Mouse (Mus musculus): ENCODE measurements around the gene Dennd4a. TPM values are rescaled to one million over a fixed set of nuclear protein-coding genes. Genes with fewer than 3 reads are reported as not detected.

The Dennd4a gene
- polyA plus RNA-seq, 1 experiment from 2014 or later, result 10.0 TPM

GRCm38 (mm10) chr9:64931751-64932610 lies 120.8 kb downstream of the Dennd4a start:
- ATAC-seq (ENCODE audit: insufficient number of reproducible peaks, insufficient read depth, low FRiP score, low TSS enrichment), result no peak
- H3K9ac ChIP-seq, result no peak overlapping the region
- H3K4me1 ChIP-seq, result no peaks in the 10 kb centered on the region
- H3K27me3 ChIP-seq, result no peaks in the 10 kb centered on the region
- 73% methylated on average over 7 of the region's 7 CpGs for WGBS
- H3K36me3 ChIP-seq, result no peaks in the 10 kb centered on the region
- H3K27ac ChIP-seq, result no peak overlapping the region
- H3K4me3 ChIP-seq, result no peak overlapping the region
- no peak overlapping the region for H3K4me2 ChIP-seq (replicated peaks)
- no peaks in the 10 kb centered on the region for H3K9me3 ChIP-seq

- Histone ChIP-seq H3K36me3 (no peaks in the 10 kb centered on the region), H3K4me1 (no peaks in the 10 kb centered on the region), H3K9ac (no peak overlapping the region), H3K4me2 (replicated peaks) (0 out of 2 replicates have a peak overlapping the region, but pooled peaks have one; percentile 19), H3K27me3 (no peaks in the 10 kb centered on the region), H3K4me3 (no peak overlapping the region), H3K9me3 (no peaks in the 10 kb centered on the region), H3K27ac (no peak overlapping the region)
- no peak for ATAC-seq (ENCODE audit: insufficient number of reproducible peaks, insufficient read depth, low FRiP score, low TSS enrichment)
- WGBS, result 55% methylated on average over 15 of the region's 15 CpGs
These were observed 123.0 kb downstream of the Dennd4a start for GRCm38 (mm10) chr9:64934015-64934754.

GRCm38 (mm10) chr9:64936508-64936907 lies 125.4 kb downstream of the Dennd4a start:
- Histone ChIP-seq H3K27ac (no peak overlapping the region), H3K9me3 (no peaks in the 10 kb centered on the region), H3K4me1 (no peaks in the 10 kb centered on the region; the same call in 1 of the 2 replicates), H3K27me3 (no peaks in the 10 kb centered on the region), H3K4me2 (replicated peaks) (no peak overlapping the region), H3K4me3 (no peak overlapping the region), H3K36me3 (no peaks in the 10 kb centered on the region), H3K9ac (no peak overlapping the region)
- ATAC-seq (ENCODE audit: insufficient number of reproducible peaks, insufficient read depth, low FRiP score, low TSS enrichment), result no peak
- 7% methylated on average over 6 of the region's 6 CpGs for WGBS

- ATAC-seq (ENCODE audit: insufficient number of reproducible peaks, insufficient read depth, low FRiP score, low TSS enrichment), result no peak
- H3K4me2 ChIP-seq (replicated peaks), result no peak overlapping the region
- WGBS, result 61% methylated on average over 5 of the region's 5 CpGs
- H3K9me3 ChIP-seq, result no peaks in the 10 kb centered on the region
- H3K27me3 ChIP-seq, result no peaks in the 10 kb centered on the region
- no peaks in the 10 kb centered on the region; the same call in 1 of the 2 replicates for H3K4me1 ChIP-seq
- H3K27ac ChIP-seq, result no peak overlapping the region
- H3K9ac ChIP-seq, result no peak overlapping the region
- H3K4me3 ChIP-seq, result no peak overlapping the region
- no peaks in the 10 kb centered on the region for H3K36me3 ChIP-seq
These were observed 126.4 kb downstream of the Dennd4a start for GRCm38 (mm10) chr9:64937491-64937890.

GRCm38 (mm10) chr9:64938535-64938934 lies 127.4 kb downstream of the Dennd4a start:
- 84% methylated on average over 5 of the region's 5 CpGs for WGBS
- H3K9me3 ChIP-seq, result no peaks in the 10 kb centered on the region
- no peak for ATAC-seq (ENCODE audit: insufficient number of reproducible peaks, insufficient read depth, low FRiP score, low TSS enrichment)
- no peak overlapping the region for H3K4me2 ChIP-seq (replicated peaks)
- H3K4me1 ChIP-seq, result no peaks in the 10 kb centered on the region; the same call in 1 of the 2 replicates
- H3K4me3 ChIP-seq, result no peak overlapping the region
- H3K27me3 ChIP-seq, result peaks cover 7% of the 10 kb centered on the region; the same call in 1 of the 2 replicates
- H3K27ac ChIP-seq, result no peak overlapping the region
- no peak overlapping the region for H3K9ac ChIP-seq
- no peaks in the 10 kb centered on the region for H3K36me3 ChIP-seq

- ATAC-seq (ENCODE audit: insufficient number of reproducible peaks, insufficient read depth, low FRiP score, low TSS enrichment), result no peak
- Histone ChIP-seq H3K27ac (no peak overlapping the region), H3K36me3 (no peaks in the 10 kb centered on the region), H3K4me3 (no peak overlapping the region), H3K4me2 (replicated peaks) (no peak overlapping the region), H3K4me1 (no peaks in the 10 kb centered on the region; the same call in 1 of the 2 replicates), H3K9me3 (no peaks in the 10 kb centered on the region), H3K9ac (no peak overlapping the region), H3K27me3 (peaks cover 9% of the 10 kb centered on the region; the same call in 1 of the 2 replicates)
- 58% methylated on average over 4 of the region's 4 CpGs for WGBS
These were observed 128.1 kb downstream of the Dennd4a start for GRCm38 (mm10) chr9:64939281-64939680.

- Histone ChIP-seq H3K4me3 (no peak overlapping the region), H3K9me3 (no peaks in the 10 kb centered on the region), H3K4me1 (no peaks in the 10 kb centered on the region; the same call in 1 of the 2 replicates), H3K27me3 (peaks cover 12% of the 10 kb centered on the region; the same call in 1 of the 2 replicates), H3K36me3 (no peaks in the 10 kb centered on the region), H3K27ac (no peak overlapping the region), H3K4me2 (replicated peaks) (no peak overlapping the region), H3K9ac (no peak overlapping the region)
- no peak for ATAC-seq (ENCODE audit: insufficient number of reproducible peaks, insufficient read depth, low FRiP score, low TSS enrichment)
- WGBS, result 88% methylated on average over 2 of the region's 2 CpGs
These were observed 128.7 kb downstream of the Dennd4a start for GRCm38 (mm10) chr9:64939790-64940189.

- no peak for ATAC-seq (ENCODE audit: insufficient number of reproducible peaks, insufficient read depth, low FRiP score, low TSS enrichment)
- no peak overlapping the region for H3K4me2 ChIP-seq (replicated peaks)
- H3K4me1 ChIP-seq, result no peaks in the 10 kb centered on the region; the same call in 1 of the 2 replicates
- H3K27ac ChIP-seq, result no peak overlapping the region; the same call in 1 of the 2 replicates
- WGBS, result 65% methylated on average over 11 of the region's 11 CpGs
- H3K9me3 ChIP-seq, result no peaks in the 10 kb centered on the region
- no peaks in the 10 kb centered on the region for H3K36me3 ChIP-seq
- peaks cover 12% of the 10 kb centered on the region; the same call in 1 of the 2 replicates for H3K27me3 ChIP-seq
- H3K9ac ChIP-seq, result no peak overlapping the region
- no peak overlapping the region for H3K4me3 ChIP-seq
These were observed 129.7 kb downstream of the Dennd4a start for GRCm38 (mm10) chr9:64940731-64941346.

- H3K4me1 ChIP-seq, result no peaks in the 10 kb centered on the region; the same call in 1 of the 2 replicates
- no peaks in the 10 kb centered on the region for H3K36me3 ChIP-seq
- H3K27ac ChIP-seq, result no peak overlapping the region
- ATAC-seq (ENCODE audit: insufficient number of reproducible peaks, insufficient read depth, low FRiP score, low TSS enrichment), result no peak
- no peaks in the 10 kb centered on the region for H3K9me3 ChIP-seq
- 93% methylated on average over 4 of the region's 4 CpGs for WGBS
- no peak overlapping the region for H3K9ac ChIP-seq
- peaks cover 12% of the 10 kb centered on the region; the same call in 1 of the 2 replicates for H3K27me3 ChIP-seq
- no peak overlapping the region for H3K4me2 ChIP-seq (replicated peaks)
- no peak overlapping the region for H3K4me3 ChIP-seq
These were observed 130.5 kb downstream of the Dennd4a start for GRCm38 (mm10) chr9:64941650-64942049.

GRCm38 (mm10) chr9:64943997-64944396 lies 132.9 kb downstream of the Dennd4a start:
- Histone ChIP-seq H3K4me3 (no peak overlapping the region), H3K27ac (no peak overlapping the region), H3K9ac (no peak overlapping the region), H3K4me2 (replicated peaks) (no peak overlapping the region), H3K36me3 (no peaks in the 10 kb centered on the region), H3K4me1 (no peaks in the 10 kb centered on the region; the same call in 1 of the 2 replicates), H3K9me3 (no peaks in the 10 kb centered on the region), H3K27me3 (peaks cover 22% of the 10 kb centered on the region; the same call in 1 of the 2 replicates)
- WGBS, result 27% methylated on average over 11 of the region's 11 CpGs
- no peak for ATAC-seq (ENCODE audit: insufficient number of reproducible peaks, insufficient read depth, low FRiP score, low TSS enrichment)

- Histone ChIP-seq H3K4me3 (no peak overlapping the region), H3K4me2 (replicated peaks) (no peak overlapping the region), H3K9me3 (no peaks in the 10 kb centered on the region), H3K4me1 (no peaks in the 10 kb centered on the region), H3K27me3 (peaks cover 36% of the 10 kb centered on the region), H3K36me3 (no peaks in the 10 kb centered on the region), H3K27ac (no peak overlapping the region), H3K9ac (no peak overlapping the region)
- WGBS, result 87% methylated on average over 9 of the region's 9 CpGs
- ATAC-seq (ENCODE audit: insufficient number of reproducible peaks, insufficient read depth, low FRiP score, low TSS enrichment), result no peak
These were observed 136.4 kb downstream of the Dennd4a start for GRCm38 (mm10) chr9:64947483-64948095.
